Mouse (Mus musculus): ENCODE measurements around the gene Snapc3. TPM values are rescaled to one million over a fixed set of nuclear protein-coding genes. Genes with fewer than 3 reads are reported as not detected.

Gene Snapc3
- polyA plus RNA-seq, 1 experiment from 2014 or later: 43.8 TPM

DNA sequence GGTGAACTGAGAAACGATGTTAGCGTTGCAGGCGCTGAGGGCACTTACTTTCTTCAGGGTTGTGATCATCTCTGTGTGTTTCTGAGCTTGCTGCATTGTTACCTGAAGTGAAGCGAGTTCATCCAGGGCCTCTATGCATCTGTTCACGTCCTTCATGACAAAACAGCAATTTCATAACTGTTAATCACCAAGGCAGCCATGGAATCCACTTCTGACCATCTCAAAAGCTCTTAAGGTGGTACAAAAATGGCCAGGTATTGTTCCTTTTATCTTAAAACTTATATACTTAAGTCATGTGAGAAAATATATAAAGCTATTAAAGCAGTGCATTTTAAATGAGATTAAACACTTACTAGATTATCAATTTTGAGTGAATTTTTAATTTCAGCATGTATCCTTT lies 42.6 kb downstream of the Snapc3 start:
- no peaks in the 10 kb centered on the region for H3K4me1 ChIP-seq (replicated peaks; ENCODE audit: control insufficient read depth, insufficient read depth, low read length)
- H3K4me2 ChIP-seq (ENCODE audit: low read length): no peak overlapping the region
- H3K4me3 ChIP-seq (ENCODE audit: low read depth, low read length): no peak overlapping the region
- ATAC-seq (replicated peaks; ENCODE audit: low FRiP score, low TSS enrichment, low read depth) (no peak), DNase-seq (ENCODE audit: low spot score) (no peak)
- WGBS: 93% methylated on average over 5 of the region's 5 CpGs
- H3K27ac ChIP-seq (ENCODE audit: low read depth): no peak overlapping the region
- H3K36me3 ChIP-seq (ENCODE audit: control insufficient read depth, insufficient read depth, low read length): peaks cover 92% of the 10 kb centered on the region
- no peak overlapping the region for H3K9ac ChIP-seq (ENCODE audit: low read length)
- no peaks in the 10 kb centered on the region for H3K9me3 ChIP-seq (ENCODE audit: control insufficient read depth, low read length)
- H3K27me3 ChIP-seq (replicated peaks; ENCODE audit: control insufficient read depth, insufficient read depth, low read length): no peaks in the 10 kb centered on the region

DNA sequence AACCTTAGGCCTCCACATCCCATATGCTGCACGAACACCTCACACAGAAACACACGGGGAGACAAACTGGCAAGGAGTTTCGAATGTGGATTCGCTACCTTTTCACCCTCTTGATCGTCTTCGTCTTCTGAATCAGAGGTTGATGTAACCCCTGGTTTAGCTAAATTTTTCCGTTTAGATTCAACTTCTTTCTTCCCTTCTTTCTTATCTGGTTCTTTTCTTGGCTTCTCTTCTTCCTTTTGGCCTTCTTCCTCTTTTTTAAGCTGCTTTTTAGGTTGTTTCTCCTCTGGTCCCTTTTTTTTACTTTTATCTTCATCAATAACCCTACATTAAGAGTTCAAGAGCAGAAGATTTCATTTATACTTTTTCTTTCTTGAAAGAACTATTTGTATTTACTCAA lies 47.3 kb downstream of the Snapc3 start:
- DNase-seq (ENCODE audit: low spot score) (no peak), ATAC-seq (replicated peaks; ENCODE audit: low FRiP score, low TSS enrichment, low read depth) (no peak)
- H3K4me2 ChIP-seq (ENCODE audit: low read length): no peak overlapping the region
- H3K27me3 ChIP-seq (replicated peaks; ENCODE audit: control insufficient read depth, insufficient read depth, low read length): no peaks in the 10 kb centered on the region
- H3K9me3 ChIP-seq (ENCODE audit: control insufficient read depth, low read length): no peaks in the 10 kb centered on the region
- peaks cover 88% of the 10 kb centered on the region for H3K36me3 ChIP-seq (ENCODE audit: control insufficient read depth, insufficient read depth, low read length)
- no peaks in the 10 kb centered on the region for H3K4me1 ChIP-seq (replicated peaks; ENCODE audit: control insufficient read depth, insufficient read depth, low read length)
- 89% methylated on average over 7 of the region's 7 CpGs for WGBS
- no peak overlapping the region for H3K9ac ChIP-seq (ENCODE audit: low read length)
- H3K4me3 ChIP-seq (ENCODE audit: low read depth, low read length): no peak overlapping the region
- H3K27ac ChIP-seq (ENCODE audit: low read depth): no peak overlapping the region

- Histone ChIP-seq H3K9me3 (ENCODE audit: control insufficient read depth, low read length) (no peaks in the 10 kb centered on the region), H3K36me3 (ENCODE audit: control insufficient read depth, insufficient read depth, low read length) (peaks cover 93% of the 10 kb centered on the region), H3K27ac (ENCODE audit: low read depth) (no peak overlapping the region), H3K27me3 (replicated peaks; ENCODE audit: control insufficient read depth, insufficient read depth, low read length) (no peaks in the 10 kb centered on the region), H3K4me2 (ENCODE audit: low read length) (no peak overlapping the region), H3K9ac (ENCODE audit: low read length) (no peak overlapping the region), H3K4me3 (ENCODE audit: low read depth, low read length) (no peak overlapping the region), H3K4me1 (replicated peaks; ENCODE audit: control insufficient read depth, insufficient read depth, low read length) (no peaks in the 10 kb centered on the region)
- DNase-seq (ENCODE audit: low spot score) (no peak), ATAC-seq (replicated peaks; ENCODE audit: low FRiP score, low TSS enrichment, low read depth) (no peak)
- 87% methylated on average over 7 of the region's 7 CpGs for WGBS
Measured at GRCm38 (mm10) chr4:83467615-83468014, 50.1 kb downstream of the Snapc3 start.

DNA sequence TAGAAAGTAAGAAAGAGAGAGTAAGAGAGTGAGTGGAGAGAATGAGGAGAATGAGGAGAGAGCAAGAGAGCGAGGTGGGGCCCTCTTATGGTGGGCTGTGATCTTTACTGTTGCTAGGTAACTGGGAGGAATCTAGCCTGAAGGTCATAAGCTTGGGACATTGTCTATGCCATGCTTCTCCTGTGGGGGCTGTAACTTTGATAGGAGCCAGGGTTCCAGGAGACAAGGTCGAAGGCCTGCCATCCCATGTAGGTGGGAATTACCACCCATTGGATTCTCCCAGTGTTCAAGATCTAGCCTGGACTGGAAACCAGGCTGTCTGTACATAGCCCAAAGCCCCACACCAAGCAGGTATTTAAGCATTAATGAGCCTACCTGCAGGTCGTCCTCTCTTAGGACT lies 50.7 kb downstream of the Snapc3 start:
- no peaks in the 10 kb centered on the region for H3K27me3 ChIP-seq (replicated peaks; ENCODE audit: control insufficient read depth, insufficient read depth, low read length)
- WGBS: 81% methylated on average over 3 of the region's 3 CpGs
- peaks cover 93% of the 10 kb centered on the region for H3K36me3 ChIP-seq (ENCODE audit: control insufficient read depth, insufficient read depth, low read length)
- no peaks in the 10 kb centered on the region for H3K9me3 ChIP-seq (ENCODE audit: control insufficient read depth, low read length)
- ATAC-seq (replicated peaks; ENCODE audit: low FRiP score, low TSS enrichment, low read depth) (no peak), DNase-seq (ENCODE audit: low spot score) (no peak)
- no peak overlapping the region for H3K9ac ChIP-seq (ENCODE audit: low read length)
- H3K27ac ChIP-seq (ENCODE audit: low read depth): no peak overlapping the region
- no peak overlapping the region for H3K4me3 ChIP-seq (ENCODE audit: low read depth, low read length)
- no peak overlapping the region for H3K4me2 ChIP-seq (ENCODE audit: low read length)
- H3K4me1 ChIP-seq (replicated peaks; ENCODE audit: control insufficient read depth, insufficient read depth, low read length): no peaks in the 10 kb centered on the region

DNA sequence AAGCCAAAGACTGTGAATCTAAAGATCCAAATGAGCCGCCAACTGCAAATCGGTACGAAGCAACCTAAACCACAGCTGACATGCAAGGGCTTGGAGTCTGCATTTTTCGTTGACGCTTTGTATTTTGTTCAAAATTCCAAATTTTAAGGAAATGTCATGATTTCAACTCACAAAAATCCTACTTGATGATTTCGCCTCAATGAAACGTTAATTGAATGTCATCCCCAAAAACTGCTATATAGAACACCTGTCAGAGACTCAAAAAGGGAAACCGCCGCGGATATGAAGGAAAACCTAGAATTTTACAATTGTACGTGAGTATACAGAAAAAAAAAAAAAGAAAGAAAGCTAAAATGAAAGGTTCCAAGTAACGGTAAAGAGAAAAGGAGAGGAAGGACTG lies 67.7 kb downstream of the Snapc3 start:
- WGBS: 27% methylated on average over 12 of the region's 12 CpGs
- Histone ChIP-seq H3K36me3 (ENCODE audit: control insufficient read depth, insufficient read depth, low read length) (peaks cover 41% of the 10 kb centered on the region), H3K9ac (ENCODE audit: low read length) (peak overlapping the region; percentile 79), H3K27ac (ENCODE audit: low read depth) (no peak overlapping the region; the same call in 1 of the 2 replicates), H3K27me3 (replicated peaks; ENCODE audit: control insufficient read depth, insufficient read depth, low read length) (no peaks in the 10 kb centered on the region), H3K9me3 (ENCODE audit: control insufficient read depth, low read length) (no peaks in the 10 kb centered on the region), H3K4me1 (replicated peaks; ENCODE audit: control insufficient read depth, insufficient read depth, low read length) (peaks cover 10% of the 10 kb centered on the region), H3K4me3 (ENCODE audit: low read depth, low read length) (peak overlapping the region; percentile 72), H3K4me2 (ENCODE audit: low read length) (peak overlapping the region; percentile 40)
- DNase-seq (ENCODE audit: low spot score) (no peak), ATAC-seq (replicated peaks; ENCODE audit: low FRiP score, low TSS enrichment, low read depth) (no peak)

GRCm38 (mm10) chr4:83485735-83486116 lies 68.2 kb downstream of the Snapc3 start:
- Histone ChIP-seq H3K4me3 (ENCODE audit: low read depth, low read length) (peak overlapping the region; percentile 72), H3K4me1 (replicated peaks; ENCODE audit: control insufficient read depth, insufficient read depth, low read length) (peaks cover 10% of the 10 kb centered on the region), H3K9ac (ENCODE audit: low read length) (peak overlapping the region; percentile 79), H3K27me3 (replicated peaks; ENCODE audit: control insufficient read depth, insufficient read depth, low read length) (no peaks in the 10 kb centered on the region), H3K4me2 (ENCODE audit: low read length) (peak overlapping the region; percentile 40), H3K9me3 (ENCODE audit: control insufficient read depth, low read length) (no peaks in the 10 kb centered on the region), H3K36me3 (ENCODE audit: control insufficient read depth, insufficient read depth, low read length) (peaks cover 37% of the 10 kb centered on the region), H3K27ac (ENCODE audit: low read depth) (peak overlapping the region; percentile 95)
- DNase-seq (ENCODE audit: low spot score) (peak; percentile 89), ATAC-seq (replicated peaks; ENCODE audit: low FRiP score, low TSS enrichment, low read depth) (peak; percentile 82)
- 1% methylated on average over 28 of the region's 40 CpGs for WGBS

- ATAC-seq (replicated peaks; ENCODE audit: low FRiP score, low TSS enrichment, low read depth) (peak; percentile 94), DNase-seq (ENCODE audit: low spot score) (peak; percentile 96)
- peak within 1 kb of the TSS; percentile 79 for H3K9ac ChIP-seq (ENCODE audit: low read length)
- under 1% methylated on average over 75 of the region's 86 CpGs for WGBS
- H3K36me3 ChIP-seq (ENCODE audit: control insufficient read depth, insufficient read depth, low read length): peaks cover 32% of the 10 kb centered on the region
- peak within 1 kb of the TSS; percentile 40 for H3K4me2 ChIP-seq (ENCODE audit: low read length)
- H3K4me3 ChIP-seq (ENCODE audit: low read depth, low read length): peak within 1 kb of the TSS; percentile 72
- peak within 1 kb of the TSS; percentile 95 for H3K27ac ChIP-seq (ENCODE audit: low read depth)
- H3K9me3 ChIP-seq (ENCODE audit: control insufficient read depth, low read length): no peaks in the 10 kb centered on the region
- no peaks in the 10 kb centered on the region for H3K27me3 ChIP-seq (replicated peaks; ENCODE audit: control insufficient read depth, insufficient read depth, low read length)
- H3K4me1 ChIP-seq (replicated peaks; ENCODE audit: control insufficient read depth, insufficient read depth, low read length): peaks cover 10% of the 10 kb centered on the region
Measured at GRCm38 (mm10) chr4:83486117-83486901, 68.8 kb downstream of the Snapc3 start, which contains the start of gene Psip1. Gene Psip1 (minus strand): TSS chr4:83486459.

- Histone ChIP-seq H3K27me3 (replicated peaks; ENCODE audit: control insufficient read depth, insufficient read depth, low read length) (no peaks in the 10 kb centered on the region), H3K36me3 (ENCODE audit: control insufficient read depth, insufficient read depth, low read length) (peaks cover 6% of the 10 kb centered on the region; the same call in 1 of the 2 replicates), H3K9me3 (ENCODE audit: control insufficient read depth, low read length) (no peaks in the 10 kb centered on the region), H3K4me1 (replicated peaks; ENCODE audit: control insufficient read depth, insufficient read depth, low read length) (peaks cover 10% of the 10 kb centered on the region), H3K27ac (ENCODE audit: low read depth) (no peak overlapping the region), H3K9ac (ENCODE audit: low read length) (no peak overlapping the region), H3K4me2 (ENCODE audit: low read length) (no peak overlapping the region), H3K4me3 (ENCODE audit: low read depth, low read length) (no peak overlapping the region)
- DNase-seq (ENCODE audit: low spot score) (no peak), ATAC-seq (replicated peaks; ENCODE audit: low FRiP score, low TSS enrichment, low read depth) (no peak)
- 37% methylated on average over 5 of the region's 5 CpGs for WGBS
Measured at GRCm38 (mm10) chr4:83489121-83489520, 71.6 kb downstream of the Snapc3 start.

DNA sequence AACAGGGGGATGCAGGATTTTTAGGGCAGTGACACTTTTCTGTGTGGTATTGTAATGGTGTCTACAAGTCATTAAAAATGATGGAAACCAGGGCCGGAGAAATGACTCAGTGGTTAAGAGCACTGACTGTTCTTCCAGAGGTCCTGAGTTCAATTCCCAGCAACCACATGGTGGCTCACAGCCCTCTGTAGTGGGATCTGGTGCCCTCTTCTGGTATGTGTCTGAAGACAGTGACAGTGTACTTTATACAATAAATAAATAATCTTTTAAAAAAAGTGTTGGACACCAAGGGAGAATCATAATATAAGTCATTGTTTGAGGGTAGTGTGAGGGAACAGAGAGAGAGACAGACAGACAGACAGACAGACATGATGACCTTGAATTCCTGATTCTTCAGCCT lies 75.6 kb downstream of the Snapc3 start:
- no peaks in the 10 kb centered on the region for H3K9me3 ChIP-seq (ENCODE audit: control insufficient read depth, low read length)
- no peak overlapping the region for H3K4me2 ChIP-seq (ENCODE audit: low read length)
- H3K4me1 ChIP-seq (replicated peaks; ENCODE audit: control insufficient read depth, insufficient read depth, low read length): no peaks in the 10 kb centered on the region
- no peak for DNase-seq (ENCODE audit: low spot score)
- no peaks in the 10 kb centered on the region for H3K27me3 ChIP-seq (replicated peaks; ENCODE audit: control insufficient read depth, insufficient read depth, low read length)
- ATAC-seq (replicated peaks; ENCODE audit: low FRiP score, low TSS enrichment, low read depth): no peak
- H3K9ac ChIP-seq (ENCODE audit: low read length): no peak overlapping the region
- H3K36me3 ChIP-seq (ENCODE audit: control insufficient read depth, insufficient read depth, low read length): no peaks in the 10 kb centered on the region
- WGBS: 94% methylated on average over 1 of the region's 1 CpGs
- H3K4me3 ChIP-seq (ENCODE audit: low read depth, low read length): no peak overlapping the region
- H3K27ac ChIP-seq (ENCODE audit: low read depth): no peak overlapping the region

Data from intestine, embryonic 14.5 days (tissue).